Mouse (Mus musculus): ENCODE results near the gene Gm28048.

Gm28048 gene

DNA sequence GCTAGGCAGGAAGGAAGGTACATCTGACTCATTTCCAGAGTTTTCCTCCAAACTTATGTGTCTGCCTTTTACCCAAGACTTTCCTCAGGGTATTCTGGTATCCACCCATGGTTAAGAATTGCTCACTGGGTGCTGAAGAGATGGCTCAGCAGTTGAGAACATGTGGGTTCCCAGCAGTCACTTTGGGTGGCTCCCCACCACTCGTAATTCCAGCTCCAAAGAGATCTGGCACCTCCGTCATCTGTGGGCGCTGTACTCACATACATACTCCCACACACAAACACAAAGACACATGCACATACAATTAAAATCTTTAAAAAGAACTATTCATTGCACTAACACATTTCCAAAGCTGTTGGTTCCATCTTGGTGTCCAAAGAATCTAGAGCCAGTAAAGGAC lies 92.7 kb downstream of the Gm28048 start:
- no peak for DNase-seq (ENCODE audit: low read depth)

DNA sequence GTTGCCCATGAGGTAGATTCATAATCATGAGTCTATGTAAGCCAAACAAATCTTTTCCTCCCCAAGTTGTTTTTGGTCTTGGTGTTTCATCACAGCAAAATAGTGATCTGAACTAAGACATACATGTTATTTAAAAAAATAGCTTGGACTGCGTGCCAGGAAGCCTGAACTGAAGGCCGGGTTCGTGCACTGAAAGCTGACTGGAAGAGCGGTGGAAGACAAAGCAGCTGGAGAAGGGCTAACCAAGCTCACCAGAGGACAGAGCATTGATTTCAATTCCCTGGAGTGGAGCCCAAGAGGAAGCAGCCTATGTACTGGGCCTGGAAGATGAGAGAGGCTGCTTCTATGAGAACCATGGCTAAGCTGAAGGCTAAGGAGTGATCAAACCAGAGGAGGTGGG lies 94.9 kb downstream of the Gm28048 start:
- DNase-seq (ENCODE audit: low read depth) = no peak

DNA sequence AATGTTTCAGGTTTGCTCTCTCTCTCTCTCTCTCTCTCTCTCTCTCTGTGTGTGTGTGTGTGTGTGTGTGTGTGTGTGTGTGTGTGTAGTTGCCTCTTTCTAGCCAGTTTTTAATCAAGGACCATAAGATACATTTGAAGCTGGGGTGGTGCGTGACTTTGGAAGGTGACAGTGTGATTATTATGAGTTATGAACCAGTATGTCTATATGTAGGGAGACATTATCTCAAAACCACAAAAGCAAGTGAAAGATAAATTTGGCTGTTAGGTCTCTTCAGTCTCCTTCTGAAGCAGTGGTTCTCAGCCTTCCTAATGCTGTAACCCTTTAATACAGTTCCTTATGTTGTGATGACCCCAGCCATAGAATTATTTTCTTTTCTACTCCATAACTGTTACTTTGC lies 96.5 kb downstream of the Gm28048 start:
- DNase-seq (ENCODE audit: low read depth) = no peak

DNA sequence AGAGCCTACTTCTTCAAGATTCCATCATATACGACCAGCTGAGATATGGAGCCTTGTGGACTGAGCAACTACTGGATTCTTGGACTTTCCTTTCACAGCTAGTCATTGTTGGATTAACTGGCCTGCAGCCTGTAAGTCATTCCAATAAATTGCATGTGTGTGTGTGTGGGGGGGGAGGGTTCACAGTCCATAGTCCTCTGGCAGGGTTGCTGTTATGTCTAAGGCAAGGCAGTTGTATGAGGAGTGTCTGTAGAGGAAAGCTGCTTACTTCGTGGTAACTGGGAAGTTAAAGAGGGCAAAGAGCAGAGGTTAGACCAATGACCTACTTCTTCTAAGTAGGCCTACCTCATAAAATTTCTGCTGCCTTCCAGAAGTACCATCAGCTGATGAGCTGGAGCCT lies 98.2 kb downstream of the Gm28048 start:
- DNase-seq (ENCODE audit: low read depth) = no peak

DNA sequence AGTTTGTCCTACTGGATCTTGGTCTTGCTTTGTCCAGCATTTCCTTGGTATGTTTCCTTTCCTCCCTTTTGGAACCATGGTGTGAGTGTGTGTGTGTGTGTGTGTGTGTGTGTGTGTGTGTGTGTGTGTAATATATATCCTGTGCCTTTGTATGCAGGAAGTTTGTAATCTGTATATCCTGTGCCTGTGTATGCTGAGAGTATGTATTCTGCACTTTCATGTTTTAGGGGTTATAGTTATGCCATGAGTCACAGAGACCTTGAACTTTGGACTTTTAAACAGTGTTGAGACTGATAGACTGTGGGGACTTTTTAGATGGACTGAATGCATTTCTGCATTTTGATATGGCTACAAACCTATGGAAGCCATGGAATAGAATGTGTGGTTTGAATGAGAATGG lies 99.0 kb downstream of the Gm28048 start:
- DNase-seq (ENCODE audit: low read depth) = peak; percentile 33

DNA sequence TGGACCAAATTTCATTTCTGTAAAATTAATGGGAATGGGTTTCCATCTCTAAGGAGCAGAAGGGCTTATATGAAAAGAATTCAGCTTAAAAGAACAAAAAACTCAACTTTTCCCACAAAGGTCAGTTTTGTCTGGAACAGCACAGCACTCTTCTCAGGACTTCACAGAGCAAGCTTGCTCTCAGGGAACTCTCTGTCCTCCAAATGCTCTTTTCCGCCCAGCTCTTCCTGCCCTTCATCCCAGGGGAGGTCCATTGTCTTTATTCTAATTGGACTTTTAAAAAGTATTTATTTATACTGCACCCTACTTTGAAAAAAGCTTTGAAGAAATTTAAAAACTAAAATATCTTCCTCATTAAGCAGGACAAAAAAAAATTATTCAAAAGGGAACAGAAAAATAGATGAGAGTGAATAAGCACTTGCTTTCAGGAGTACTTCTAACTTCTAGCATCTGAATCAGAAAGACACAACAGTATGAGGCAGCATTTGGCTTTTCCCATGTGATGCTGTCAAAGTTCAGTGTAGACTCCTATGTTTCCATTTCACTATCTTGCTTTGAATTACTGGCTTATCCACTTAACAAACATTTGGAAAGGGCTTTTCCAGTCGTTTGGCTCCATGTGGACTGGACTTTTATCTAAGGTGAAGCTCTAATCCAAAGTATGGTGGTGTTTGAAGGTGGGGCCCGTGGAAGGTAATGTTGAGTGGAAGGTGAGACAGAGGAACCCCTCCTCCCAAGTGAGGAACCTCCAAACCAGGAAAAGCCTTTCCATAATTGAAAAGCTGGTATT lies 101.3 kb downstream of the Gm28048 start:
- no peak for DNase-seq (ENCODE audit: low read depth)

DNA sequence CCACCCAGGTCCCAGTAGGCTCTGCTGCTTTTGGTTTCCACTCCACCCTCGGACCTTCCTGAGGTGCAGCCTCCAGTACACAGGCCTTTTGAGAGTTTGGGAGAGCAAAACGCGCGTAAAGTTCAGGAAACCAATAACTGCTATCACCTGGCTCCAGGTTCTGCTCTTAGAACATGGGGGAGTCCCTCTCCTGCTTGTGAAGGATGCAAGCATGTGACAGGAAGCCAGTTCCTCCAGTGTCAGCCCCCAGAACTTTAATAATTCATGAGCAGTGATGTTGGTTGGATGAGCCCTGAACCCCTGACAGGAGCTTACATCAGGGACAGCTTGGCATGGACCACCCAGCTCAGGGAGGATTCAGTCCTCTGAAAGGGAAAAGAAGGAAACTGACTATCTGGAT lies 102.2 kb downstream of the Gm28048 start:
- DNase-seq (ENCODE audit: low read depth) = no peak

DNA sequence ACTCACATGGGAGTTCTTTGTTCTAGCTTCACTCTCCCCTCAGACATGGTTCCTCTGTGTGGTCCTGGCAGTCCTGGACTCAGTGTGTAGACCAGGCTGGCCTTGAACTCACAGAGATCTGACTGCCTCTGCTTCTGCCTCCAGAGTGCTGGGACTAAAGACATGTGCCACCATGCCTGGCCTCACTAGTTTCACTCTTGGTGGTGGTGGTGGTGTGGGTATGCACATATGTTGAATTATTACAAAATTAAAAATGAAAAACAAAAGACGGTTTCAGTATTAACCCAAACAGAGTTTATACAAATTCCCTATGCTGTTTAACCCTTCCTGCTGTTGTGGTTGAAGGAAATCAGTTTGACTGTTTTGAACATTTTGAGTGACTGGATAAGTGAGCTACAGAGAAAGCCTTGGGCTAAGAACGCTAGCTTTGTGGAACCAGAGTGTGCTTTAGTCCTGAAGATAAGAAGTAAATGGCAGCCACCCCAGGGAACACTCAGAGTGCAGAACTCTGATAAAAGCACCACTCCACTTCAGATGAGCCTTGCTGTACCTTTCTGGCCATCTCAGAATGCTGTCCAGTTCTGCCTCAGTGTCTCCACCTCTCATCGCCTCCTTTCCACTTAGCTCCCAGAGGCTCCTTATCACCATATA lies 105.1 kb downstream of the Gm28048 start:
- DNase-seq (ENCODE audit: low read depth) = no peak

DNA sequence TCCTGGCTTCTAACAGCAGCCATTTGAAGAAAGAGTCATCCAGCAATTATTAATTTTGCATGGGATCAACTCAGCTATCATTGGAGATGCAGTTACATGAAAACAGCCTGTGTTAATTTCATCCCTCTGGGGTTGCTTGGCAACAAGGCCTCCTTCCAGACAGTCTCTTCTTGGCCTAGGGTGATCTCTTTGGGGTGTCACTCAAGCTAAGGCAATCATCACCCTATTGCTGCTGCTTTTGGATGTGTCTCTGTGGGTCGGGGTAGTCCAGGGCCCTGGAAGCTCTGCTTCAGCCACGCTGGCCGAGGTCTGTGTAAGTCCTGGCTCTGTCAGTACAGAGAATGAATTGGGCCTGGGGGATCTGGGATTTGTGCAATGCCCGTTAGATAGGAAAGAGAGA lies 106.6 kb downstream of the Gm28048 start:
- no peak for DNase-seq (ENCODE audit: low read depth)

DNA sequence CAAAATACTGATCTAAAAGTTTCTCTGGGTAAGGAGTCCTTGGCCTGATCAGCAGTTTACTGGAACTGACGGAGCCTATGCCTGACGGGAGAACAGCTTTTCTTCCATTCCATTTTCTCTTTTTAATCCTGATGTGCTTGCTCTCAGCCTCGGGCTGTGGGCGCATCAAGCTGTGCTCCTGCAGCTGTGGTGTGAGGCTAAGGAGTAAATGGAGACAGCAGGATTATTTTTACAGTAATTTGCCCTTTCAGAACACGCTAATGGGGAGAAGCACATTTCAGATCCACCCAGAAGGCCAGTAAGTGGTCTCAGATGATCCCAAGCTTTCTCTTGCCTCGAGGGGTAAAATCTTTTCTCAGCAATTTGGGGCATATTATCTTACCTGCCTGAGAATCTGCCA lies 107.1 kb downstream of the Gm28048 start:
- no peak for DNase-seq (ENCODE audit: low read depth)

DNA sequence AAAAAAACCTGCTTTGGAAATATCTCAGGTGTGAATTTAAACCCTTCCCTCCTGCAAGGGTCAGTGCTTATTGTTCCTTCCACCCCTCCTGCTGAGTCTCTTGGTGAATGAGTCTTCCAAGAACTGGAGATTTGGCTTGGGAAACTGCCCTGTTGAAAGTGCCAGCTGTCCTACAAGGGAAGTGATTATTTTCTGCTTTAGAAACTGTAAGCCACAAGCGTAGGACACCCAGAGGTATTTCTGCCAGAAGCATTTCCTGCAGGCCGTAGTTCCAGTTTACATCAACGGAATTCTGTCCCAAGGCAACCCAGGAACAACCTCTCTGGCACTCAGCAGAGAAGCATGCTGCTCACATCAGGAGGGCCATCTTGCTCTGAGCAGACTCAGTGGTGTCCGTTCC lies 108.5 kb downstream of the Gm28048 start:
- DNase-seq (ENCODE audit: low read depth) = no peak

DNA sequence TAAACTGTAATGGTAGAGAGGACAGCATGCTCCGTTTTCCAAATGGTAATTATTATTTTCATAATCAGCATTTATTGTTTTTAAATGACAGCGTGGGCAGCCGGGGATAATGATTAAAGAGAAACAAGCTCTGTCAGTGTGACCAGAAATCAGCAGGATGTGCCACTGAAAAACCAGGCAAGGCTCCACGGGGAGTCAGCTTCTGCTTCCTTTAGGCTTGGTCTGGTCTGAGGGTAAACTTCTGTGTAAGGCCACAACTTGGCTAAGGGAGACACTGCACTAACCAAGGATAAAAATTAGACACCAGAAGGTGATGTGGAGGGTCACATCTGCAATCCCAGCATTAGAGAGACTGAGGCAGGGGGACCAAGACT lies 109.6 kb downstream of the Gm28048 start:
- no peak for DNase-seq (ENCODE audit: low read depth)

DNA sequence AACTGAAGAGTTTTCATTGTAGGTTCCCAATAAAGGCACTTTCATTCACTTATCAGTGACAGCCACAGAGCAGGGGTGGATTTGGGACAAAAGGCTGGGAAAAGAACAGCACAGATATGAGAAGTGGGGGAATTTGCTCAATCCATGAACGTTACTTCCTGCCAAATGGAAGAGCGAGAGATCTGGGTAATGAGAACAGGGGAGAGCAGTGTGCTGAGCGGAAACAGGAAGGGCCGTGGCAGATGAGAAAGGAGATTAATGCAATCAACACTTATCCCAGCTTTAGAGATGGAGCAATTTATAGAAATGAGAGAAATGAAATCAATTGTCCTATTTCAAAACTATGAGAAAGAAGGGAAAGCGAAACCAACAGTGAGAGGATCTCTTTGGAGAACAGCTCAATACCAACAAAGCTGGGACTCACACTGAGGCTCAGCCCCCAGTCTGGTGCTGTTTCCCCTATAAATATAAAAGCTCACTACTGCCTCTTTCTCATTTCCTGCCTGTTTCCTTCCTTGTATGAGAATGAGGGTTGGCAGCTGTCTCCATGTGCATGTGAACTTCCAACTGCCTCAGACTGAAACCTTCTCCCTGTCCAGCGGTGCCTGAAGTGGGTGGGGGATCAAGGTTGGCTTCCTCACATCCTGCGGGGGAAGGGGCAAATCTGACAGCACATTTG lies 110.1 kb downstream of the Gm28048 start:
- DNase-seq (ENCODE audit: low read depth) = peak; percentile 62

DNA sequence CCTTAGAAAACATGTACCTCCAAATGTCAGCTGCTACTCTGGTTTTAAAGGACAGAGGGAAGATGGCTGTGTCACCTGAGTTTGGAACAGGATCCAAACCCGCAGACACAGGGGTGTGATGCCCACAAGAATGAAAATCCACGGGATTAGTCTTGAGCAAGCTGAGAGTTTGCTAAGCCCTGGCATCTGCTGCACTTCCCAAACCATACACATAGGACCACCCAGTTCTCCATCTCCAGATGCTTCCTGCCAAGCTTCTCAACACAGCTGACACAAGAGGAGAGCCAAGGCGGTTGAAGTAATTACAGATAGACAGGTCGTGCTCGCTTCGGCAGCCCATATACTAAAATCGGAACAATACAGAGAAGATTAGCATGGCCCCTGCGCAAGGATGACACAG lies 113.3 kb downstream of the Gm28048 start:
- DNase-seq (ENCODE audit: low read depth) = no peak

DNA sequence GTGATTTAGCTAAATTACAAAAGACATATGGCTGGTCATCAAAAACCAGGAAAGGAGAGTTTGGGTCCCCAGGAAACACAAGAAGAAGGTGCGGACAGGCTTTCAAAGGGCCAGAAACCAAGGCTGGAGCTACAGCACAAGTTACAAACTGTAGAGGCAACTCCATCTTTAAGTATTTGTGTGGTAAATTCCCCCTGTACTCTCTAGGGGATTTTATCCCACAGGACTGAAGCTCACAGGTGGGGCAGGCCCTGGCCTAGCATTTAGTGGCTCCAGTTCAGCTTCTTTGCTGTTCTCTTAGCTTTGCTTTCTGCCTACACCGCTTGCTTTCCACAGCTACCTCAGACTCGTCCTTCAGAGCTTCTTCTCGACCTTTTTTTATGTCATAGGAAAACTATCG lies 114.2 kb downstream of the Gm28048 start:
- DNase-seq (ENCODE audit: low read depth) = no peak

DNA sequence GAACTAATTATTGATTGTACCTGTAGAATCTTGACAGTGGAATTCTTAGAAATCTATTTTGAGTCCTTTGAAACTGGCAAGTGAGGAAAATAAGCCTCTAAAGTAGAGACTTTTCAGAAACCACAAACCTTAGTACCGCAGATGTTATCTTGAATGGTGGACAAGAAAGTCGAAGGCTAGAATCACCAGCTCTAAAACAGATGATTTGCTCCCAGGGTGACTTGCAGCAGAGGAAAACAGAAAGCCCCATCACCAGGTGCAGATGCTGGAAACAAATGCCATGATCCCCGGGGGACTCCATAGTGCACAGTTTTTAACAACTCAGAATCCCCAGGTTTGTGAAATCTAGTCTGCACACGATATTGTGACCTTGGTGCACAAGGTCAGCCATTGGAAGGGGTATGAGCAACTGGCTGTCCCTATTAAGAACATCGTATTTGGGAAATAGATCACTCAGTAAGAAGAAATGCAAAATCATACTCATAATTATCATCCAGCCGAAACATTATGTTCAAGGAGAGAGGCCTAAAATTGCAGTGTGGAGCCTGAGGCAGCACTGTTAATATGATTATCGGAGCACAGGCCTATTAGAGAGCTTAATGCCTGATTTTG lies 116.1 kb downstream of the Gm28048 start:
- DNase-seq (ENCODE audit: low read depth) = peak; percentile 23

DNA sequence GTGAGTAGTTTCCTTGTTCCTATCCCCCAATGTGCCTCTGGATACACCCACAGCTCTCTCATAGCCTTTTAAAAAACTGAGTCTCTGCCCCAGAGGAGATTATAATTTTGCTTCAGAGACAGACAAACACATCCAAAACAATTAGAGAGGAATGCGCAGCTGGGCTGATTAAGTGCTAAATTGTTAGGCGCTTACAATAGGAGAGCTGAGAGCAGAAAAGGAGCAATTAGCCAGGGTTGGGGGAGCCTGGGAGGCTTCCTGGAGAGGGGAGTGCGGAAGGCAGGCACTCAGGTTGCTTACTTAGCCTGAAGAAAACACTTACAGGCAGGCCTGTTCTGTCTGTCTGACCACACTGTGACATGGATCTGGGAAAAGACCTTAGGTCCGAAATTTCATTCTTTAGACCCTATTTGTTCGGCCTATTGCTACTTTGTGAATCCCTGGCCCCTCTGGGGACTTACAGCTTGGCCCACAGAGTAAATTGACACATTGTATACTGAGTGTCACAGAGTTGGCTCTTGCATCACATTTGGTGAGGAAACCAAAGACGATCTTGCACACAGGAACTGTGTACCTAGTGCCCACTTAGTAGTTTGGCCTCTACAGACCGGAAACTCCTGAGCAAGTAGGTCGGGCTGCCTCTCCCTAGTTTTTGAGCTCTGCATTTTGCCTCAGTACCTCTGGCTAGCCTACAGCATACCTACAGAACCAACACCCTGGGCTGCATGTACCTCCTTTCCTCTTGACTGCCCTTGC lies 117.4 kb downstream of the Gm28048 start:
- DNase-seq (ENCODE audit: low read depth) = no peak

DNA sequence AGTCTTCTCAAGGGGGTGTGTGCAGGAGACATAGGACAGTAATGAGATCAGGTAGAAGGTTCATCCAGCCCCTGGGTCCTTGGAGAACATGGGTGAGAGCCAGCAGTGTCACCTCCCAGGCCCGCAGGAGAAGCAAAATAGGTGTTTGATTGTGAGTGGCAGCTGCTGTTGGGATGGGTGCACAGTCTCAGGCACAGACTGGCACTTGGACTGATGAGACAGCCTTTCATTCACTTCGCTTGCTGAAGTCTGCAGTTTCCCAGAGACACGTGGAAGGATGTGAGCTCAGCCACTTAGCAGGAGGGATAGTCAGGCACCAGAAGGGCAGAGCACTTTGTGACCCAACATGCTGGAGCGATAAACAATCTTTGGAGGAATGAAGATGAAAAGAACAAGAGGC lies 118.3 kb downstream of the Gm28048 start:
- DNase-seq (ENCODE audit: low read depth) = no peak

DNA sequence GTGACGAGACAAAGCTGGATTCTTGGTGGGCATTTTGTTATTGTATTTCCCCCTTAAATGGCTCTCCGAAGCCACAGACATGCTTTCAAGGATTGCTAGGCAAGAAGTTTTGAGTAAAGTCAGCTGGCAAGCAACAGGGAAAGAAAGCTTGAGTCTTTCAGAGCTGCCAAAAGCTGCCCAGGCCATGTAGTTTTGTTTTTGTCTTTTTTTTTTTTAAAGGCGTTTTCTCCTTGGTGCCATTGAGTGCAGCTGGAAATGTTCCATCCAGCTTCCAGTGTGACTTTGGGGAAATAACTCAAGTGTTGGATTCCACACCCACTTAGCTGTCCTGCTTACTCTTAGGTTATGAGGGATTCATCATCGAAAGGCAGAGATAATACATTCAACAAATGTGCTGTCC lies 120.6 kb downstream of the Gm28048 start:
- DNase-seq (ENCODE audit: low read depth) = no peak

DNA sequence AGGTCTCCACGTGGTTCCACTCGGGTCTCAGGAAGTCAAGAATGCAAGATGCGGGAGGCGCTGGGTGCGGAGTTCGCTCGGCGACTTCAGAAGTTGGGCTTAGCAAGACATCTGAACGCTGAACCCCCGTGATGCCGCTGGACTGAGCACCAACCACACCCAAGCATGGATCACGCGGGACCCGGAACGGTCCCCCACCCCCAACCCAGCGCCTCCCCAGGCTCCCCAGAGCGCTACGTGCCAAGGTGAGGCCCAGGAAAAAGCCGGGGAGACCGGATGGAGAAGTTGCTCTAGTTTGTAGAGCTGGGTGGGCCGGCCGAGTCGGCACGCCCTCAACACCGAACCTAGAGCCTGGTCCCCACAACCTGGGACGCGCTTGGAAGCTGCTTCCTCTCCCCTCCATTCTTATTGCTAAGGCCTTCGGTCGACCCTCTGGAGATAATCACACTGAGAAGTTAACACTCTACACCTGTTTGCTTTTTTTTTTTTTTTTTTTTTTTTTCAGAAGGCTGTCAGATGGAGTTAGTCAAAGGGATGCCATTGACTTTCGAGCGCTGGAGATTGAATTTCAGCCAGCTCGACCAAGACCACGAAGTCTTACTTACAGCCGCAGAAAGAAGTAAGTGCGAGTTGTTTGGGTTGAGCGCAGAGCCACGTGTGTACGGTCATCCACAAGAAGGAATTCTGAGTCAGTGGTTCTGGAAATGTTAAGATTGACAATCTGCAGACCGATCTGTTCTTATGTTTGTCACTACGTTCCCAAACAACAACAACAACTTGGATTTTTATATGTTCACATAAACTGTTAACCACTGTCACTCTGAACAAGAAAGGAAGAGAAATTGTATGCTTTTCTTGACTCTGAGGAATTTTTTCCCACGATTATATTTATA lies 121.3 kb downstream of the Gm28048 start, which contains the start of gene B3gnt2:
B3gnt2 (minus strand) TSS at position 627 of the 893 bp plus-strand sequence.
- DNase-seq (ENCODE audit: low read depth) = no peak
